24 mouse cellular contexts compared by ENCODE assay signal in genomic region chr8:118395178-118395577, GRCm38 (mm10).
DNase-seq lines count a peak whose midpoint lies in the region; ATAC-seq and TF ChIP-seq lines count a peak whose summit lies in the region.
"Had no signal": no experiment of that assay in that cellular context is flagged by ENCODE, and none has a peak within 500 bp of the region (broad histone marks: within the 10 kb centered on the region; RNA-seq: fewer than 3 reads in every experiment).

No protein-coding gene starts in this region.

- no peak overlapping the region for H3K9ac ChIP-seq in heart, adult 2 months (ENCODE audit: low read depth, low read length)
- no peak overlapping the region for H3K9ac ChIP-seq in kidney, embryonic 16.5 days (replicated peaks; ENCODE audit: low read length)
- no peak overlapping the region for H3K9ac ChIP-seq in kidney, embryonic 15.5 days
- H3K9ac ChIP-seq in lung, embryonic 16.5 days (ENCODE audit: low read length) = no peak overlapping the region
- H3K9ac ChIP-seq in heart, postnatal 0 days (replicated peaks; ENCODE audit: low read depth, low read length) = no peak overlapping the region
- no peak overlapping the region for H3K9ac ChIP-seq in midbrain, embryonic 14.5 days (replicated peaks; ENCODE audit: low read length)
- H3K9ac ChIP-seq: forebrain, postnatal 0 days; liver, embryonic 15.5 days; midbrain, embryonic 13.5 days; neural tube, embryonic 12.5 days had no signal

- H3K36me3 ChIP-seq in heart, adult 2 months (ENCODE audit: control insufficient read depth, insufficient read depth, low read length) = peaks cover 16% of the 10 kb centered on the region
- no peaks in the 10 kb centered on the region for H3K36me3 ChIP-seq in kidney, embryonic 16.5 days (ENCODE audit: insufficient read depth, low read length)
- no peaks in the 10 kb centered on the region for H3K36me3 ChIP-seq in kidney, embryonic 15.5 days
- H3K36me3 ChIP-seq in lung, embryonic 16.5 days (ENCODE audit: control insufficient read depth, insufficient read depth, low read length) = no peaks in the 10 kb centered on the region
- H3K36me3 ChIP-seq in heart, postnatal 0 days (replicated peaks; ENCODE audit: control insufficient read depth, insufficient read depth, low read length) = no peaks in the 10 kb centered on the region
- no peaks in the 10 kb centered on the region for H3K36me3 ChIP-seq in midbrain, embryonic 14.5 days (ENCODE audit: control insufficient read depth, insufficient read depth, low read length)
- H3K36me3 ChIP-seq: hindbrain, embryonic 10.5 days; liver, embryonic 15.5 days; midbrain, embryonic 13.5 days; neural tube, embryonic 12.5 days had no signal

- no peak for TF ChIP-seq POLR2A in heart, adult 2 months (IDR thresholded peaks at IDR 0.05; ENCODE audit: insufficient read depth, low read depth, low read length)

- intact Hi-C loops in heart, adult 2 months (cut with DNase I) = loop anchor here (1.0 to 10.0 kb wide), 6 partner anchors 20 to 460 kb away; no protein-coding TSS in a partner anchor
- intact Hi-C loops in heart, postnatal 10 days (cut with DNase I) = loop anchor here (2.0 kb wide), 1 partner anchor 42 kb away; no protein-coding TSS in a partner anchor

- ATAC-seq in kidney, embryonic 16.5 days (ENCODE audit: low FRiP score, low TSS enrichment) = 0 out of 2 replicates have a peak, but pooled peaks have one; percentile 69
- no peak for ATAC-seq in kidney, embryonic 15.5 days (replicated peaks; ENCODE audit: low FRiP score)
- ATAC-seq in lung, embryonic 16.5 days (ENCODE audit: low read depth) = peak; percentile 65
- ATAC-seq in heart, postnatal 0 days (ENCODE audit: insufficient read depth, low read depth) = no peak; the same call in 1 of the 2 replicates
- ATAC-seq in midbrain, embryonic 14.5 days (ENCODE audit: low FRiP score, low TSS enrichment) = no peak
- ATAC-seq: forebrain, postnatal 0 days; hindbrain, postnatal 0 days; midbrain, embryonic 13.5 days had no signal

- peak overlapping the region; percentile 95 for H3K27ac ChIP-seq in heart, adult 2 months
- H3K27ac ChIP-seq in kidney, embryonic 16.5 days (ENCODE audit: low read length) = no peak overlapping the region
- H3K27ac ChIP-seq in kidney, embryonic 15.5 days = no peak overlapping the region
- H3K27ac ChIP-seq in lung, embryonic 16.5 days (ENCODE audit: low read length) = no peak overlapping the region
- peak overlapping the region; percentile 81 for H3K27ac ChIP-seq in heart, postnatal 0 days (ENCODE audit: low read depth)
- no peak overlapping the region for H3K27ac ChIP-seq in midbrain, embryonic 14.5 days (replicated peaks; ENCODE audit: low read depth, low read length)
- H3K27ac ChIP-seq: hindbrain, embryonic 10.5 days; hindbrain, postnatal 0 days; left cerebral cortex, adult 2 months; liver, embryonic 15.5 days; midbrain, embryonic 13.5 days; neural tube, embryonic 12.5 days; stomach, postnatal 0 days had no signal

- H3K27me3 ChIP-seq in heart, adult 2 months (ENCODE audit: control insufficient read depth, insufficient read depth, low read length) = no peaks in the 10 kb centered on the region
- no peaks in the 10 kb centered on the region for H3K27me3 ChIP-seq in kidney, embryonic 16.5 days (ENCODE audit: insufficient read depth, low read length)
- no peaks in the 10 kb centered on the region for H3K27me3 ChIP-seq in kidney, embryonic 15.5 days
- H3K27me3 ChIP-seq in lung, embryonic 16.5 days (ENCODE audit: control insufficient read depth, insufficient read depth, low read depth, low read length) = no peaks in the 10 kb centered on the region
- no peaks in the 10 kb centered on the region for H3K27me3 ChIP-seq in heart, postnatal 0 days (ENCODE audit: control insufficient read depth, insufficient read depth, low read length)
- H3K27me3 ChIP-seq in midbrain, embryonic 14.5 days (ENCODE audit: control insufficient read depth, insufficient read depth, low read length) = no peaks in the 10 kb centered on the region
- H3K27me3 ChIP-seq: liver, embryonic 15.5 days; megakaryocyte, embryonic 14.5 days; midbrain, embryonic 13.5 days; neural tube, embryonic 12.5 days had no signal

- DNase-seq in heart, adult 2 months = peak in 1 of 2 experiments; percentile 15
- no peak for DNase-seq in heart, postnatal 10 days
- no peak for DNase-seq in lung, postnatal 36 days
- DNase-seq in heart, postnatal 0 days (ENCODE audit: low spot score) = no peak
- DNase-seq in midbrain, embryonic 14.5 days = no peak
- DNase-seq: adrenal gland, postnatal 36 days; cerebellum, adult 11 months; cerebellum, adult 9-11 months; forebrain, postnatal 0 days; gastrocnemius, postnatal 36 days; kidney, adult 18-20 months; liver; right cerebral cortex, postnatal 14 days had no signal

- no peak overlapping the region for H3K4me2 ChIP-seq in kidney, embryonic 16.5 days (replicated peaks; ENCODE audit: low read depth, low read length)
- no peak overlapping the region for H3K4me2 ChIP-seq in kidney, embryonic 15.5 days
- H3K4me2 ChIP-seq in lung, embryonic 16.5 days (ENCODE audit: low read depth, low read length) = no peak overlapping the region
- H3K4me2 ChIP-seq in heart, postnatal 0 days (ENCODE audit: low read depth, low read length) = no peak overlapping the region; the same call in 1 of the 2 replicates
- H3K4me2 ChIP-seq in midbrain, embryonic 14.5 days (ENCODE audit: low read length) = no peak overlapping the region
- H3K4me2 ChIP-seq: liver, embryonic 15.5 days; midbrain, embryonic 13.5 days; neural tube, embryonic 12.5 days had no signal

- H3K4me1 ChIP-seq in heart, adult 2 months (ENCODE audit: control insufficient read depth, insufficient read depth, low read length) = peaks cover 13% of the 10 kb centered on the region
- H3K4me1 ChIP-seq in kidney, embryonic 16.5 days (ENCODE audit: insufficient read depth, low read length) = no peaks in the 10 kb centered on the region
- no peaks in the 10 kb centered on the region for H3K4me1 ChIP-seq in kidney, embryonic 15.5 days
- no peaks in the 10 kb centered on the region for H3K4me1 ChIP-seq in lung, embryonic 16.5 days (replicated peaks; ENCODE audit: control insufficient read depth, insufficient read depth, low read length)
- H3K4me1 ChIP-seq in heart, postnatal 0 days (ENCODE audit: control insufficient read depth, insufficient read depth) = no peaks in the 10 kb centered on the region
- H3K4me1 ChIP-seq in midbrain, embryonic 14.5 days (ENCODE audit: control insufficient read depth, insufficient read depth, low read length) = no peaks in the 10 kb centered on the region
- H3K4me1 ChIP-seq: hindbrain, embryonic 10.5 days; liver, embryonic 15.5 days; megakaryocyte, embryonic 14.5 days; midbrain, embryonic 13.5 days; neural tube, embryonic 12.5 days had no signal

- 39% methylated on average over 4 of the region's 4 CpGs for WGBS in heart, adult 2 months
- WGBS in kidney, embryonic 16.5 days = 45% methylated on average over 4 of the region's 4 CpGs
- 62% methylated on average over 4 of the region's 4 CpGs for WGBS in kidney, embryonic 15.5 days
- 73% methylated on average over 4 of the region's 4 CpGs for WGBS in lung, embryonic 16.5 days
- 54% methylated on average over 4 of the region's 4 CpGs for WGBS in heart, postnatal 0 days
- 90% methylated on average over 4 of the region's 4 CpGs for WGBS in midbrain, embryonic 14.5 days

- no peaks in the 10 kb centered on the region for H3K9me3 ChIP-seq in kidney, embryonic 16.5 days (ENCODE audit: low read length)
- no peaks in the 10 kb centered on the region for H3K9me3 ChIP-seq in kidney, embryonic 15.5 days (replicated peaks)
- H3K9me3 ChIP-seq in lung, embryonic 16.5 days (ENCODE audit: control insufficient read depth, low read length) = no peaks in the 10 kb centered on the region
- no peaks in the 10 kb centered on the region for H3K9me3 ChIP-seq in heart, postnatal 0 days (replicated peaks; ENCODE audit: control insufficient read depth, low read length)
- no peaks in the 10 kb centered on the region for H3K9me3 ChIP-seq in midbrain, embryonic 14.5 days (ENCODE audit: control insufficient read depth, low read length)
- H3K9me3 ChIP-seq: hindbrain, embryonic 10.5 days; midbrain, embryonic 13.5 days; neural tube, embryonic 12.5 days had no signal

- no peak for TF ChIP-seq CTCF in heart, adult 2 months (IDR thresholded peaks at IDR 0.05)
- no peak for TF ChIP-seq CTCF in heart, postnatal 0 days (IDR thresholded peaks at IDR 0.05; ENCODE audit: low read depth)

- no peak for TF ChIP-seq EP300 in heart, adult 2 months (IDR thresholded peaks at IDR 0.05; ENCODE audit: insufficient read depth, low read depth, low read length)
- no peak for TF ChIP-seq EP300 in heart, postnatal 0 days (IDR thresholded peaks at IDR 0.05; ENCODE audit: low read depth)

- no peak overlapping the region for H3K4me3 ChIP-seq in heart, adult 2 months
- H3K4me3 ChIP-seq in kidney, embryonic 16.5 days (ENCODE audit: low read length) = no peak overlapping the region
- no peak overlapping the region for H3K4me3 ChIP-seq in kidney, embryonic 15.5 days (replicated peaks)
- H3K4me3 ChIP-seq in lung, embryonic 16.5 days (ENCODE audit: low read length) = no peak overlapping the region
- H3K4me3 ChIP-seq in heart, postnatal 0 days (ENCODE audit: low read depth, low read length) = no peak overlapping the region
- H3K4me3 ChIP-seq in midbrain, embryonic 14.5 days (replicated peaks; ENCODE audit: low read depth, low read length) = no peak overlapping the region
- H3K4me3 ChIP-seq: hindbrain, embryonic 10.5 days; left cerebral cortex, adult 2 months; liver, embryonic 15.5 days; megakaryocyte, embryonic 14.5 days; midbrain, embryonic 13.5 days; neural tube, embryonic 12.5 days had no signal

- no peaks in the 10 kb centered on the region for H3K79me2 ChIP-seq in heart, adult 2 months (replicated peaks; ENCODE audit: control insufficient read depth, insufficient read depth, low read length)

Comparison
In these comparisons a context has a peak if more than half of its experiments do, and no peak if none do; other contexts are left out.
1. ATAC-seq: peak in kidney, embryonic 16.5 days (single experiment) and lung, embryonic 16.5 days (single experiment); none in kidney, embryonic 15.5 days (single experiment), heart, postnatal 0 days (single experiment) and midbrain, embryonic 14.5 days (single experiment).
2. H3K27ac ChIP-seq: peak in heart, adult 2 months (single experiment) and heart, postnatal 0 days (single experiment); none in kidney, embryonic 16.5 days (single experiment), kidney, embryonic 15.5 days (single experiment), lung, embryonic 16.5 days (single experiment) and midbrain, embryonic 14.5 days (single experiment).